Mouse (Mus musculus) MEL (cell line): Measurements from ENCODE around the gene Zfp106. TPM values are rescaled to one million over a fixed set of nuclear protein-coding genes. Genes with fewer than 3 reads are reported as not detected.
"Not testable (repeated sequence)": the region's sequence is repeated elsewhere in the genome, so short reads cannot be mapped to it uniquely, and the experiment has no call there.

ENCODE experiments used
- DNase-seq: peaks from one replicate; pipeline ENCODE4 v3.0.0; 2011; ENCODE audit warnings: low read depth, low spot score
- H3K27ac ChIP-seq: 2 replicates; pipeline ENCODE4 v1.5.1; 2012; ENCODE audit warnings: low read depth, mild to moderate bottlenecking, control low read depth, low read length, moderate library complexity; ENCODE audit not compliant: control insufficient read depth
- H3K27me3 ChIP-seq, 2 experiments: fragments of 150-350 bp in 1 of 2; sonication (generic) in 1 of 2; 2 replicates each; pipeline ENCODE4 v1.6.1; 2012; ENCODE audit warnings: low read length in 2 of 2, mild to moderate bottlenecking in 2 of 2, improper control_type of control experiment in 1 of 2, moderate library complexity in 1 of 2; ENCODE audit not compliant: insufficient read depth in 2 of 2, control insufficient read depth in 1 of 2
- H3K36me3 ChIP-seq, 2 experiments: 2 replicates each; pipeline ENCODE4 v1.6.1; 2012 to 2014; ENCODE audit warnings: low read length in 2 of 2, improper control_type of control experiment in 1 of 2, inconsistent platforms in 1 of 2, mild to moderate bottlenecking in 1 of 2; ENCODE audit not compliant: insufficient read depth in 2 of 2, control insufficient read depth in 1 of 2
- H3K4me1 ChIP-seq, 2 experiments: fragments of 150-350 bp in 1 of 2; sonication (generic) in 1 of 2; 2 replicates each; pipeline ENCODE4 v1.6.1; 2012; ENCODE audit warnings: low read length in 2 of 2, improper control_type of control experiment in 1 of 2, mild to moderate bottlenecking in 1 of 2; ENCODE audit not compliant: insufficient read depth in 2 of 2, control insufficient read depth in 1 of 2
- H3K4me3 ChIP-seq, 2 experiments: fragments of 150-350 bp in 1 of 2; sonication (generic) in 1 of 2; 2 replicates each; pipeline ENCODE4 v1.5.1; 2012; ENCODE audit warnings: low read depth in 2 of 2, low read length in 2 of 2, mild to moderate bottlenecking in 2 of 2, moderate library complexity in 2 of 2, control low read depth in 1 of 2, improper control_type of control experiment in 1 of 2; ENCODE audit not compliant: control insufficient read depth in 1 of 2, insufficient read depth in 1 of 2
- H3K79me2 ChIP-seq: 2 replicates; pipeline ENCODE4 v1.6.1; 2012; ENCODE audit warnings: mild to moderate bottlenecking, low read length, moderate library complexity; ENCODE audit not compliant: control insufficient read depth, poor library complexity, insufficient read depth
- H3K9ac ChIP-seq: 2 replicates; pipeline ENCODE4 v1.6.1; 2012; ENCODE audit warnings: low read depth, mild to moderate bottlenecking, control low read depth, low read length, moderate library complexity; ENCODE audit not compliant: control insufficient read depth, poor library complexity, severe bottlenecking
- H3K9me3 ChIP-seq: fragments of 150-350 bp; sonication (generic); replicated peaks from 2 replicates; pipeline ENCODE4 v1.6.1; 2012; ENCODE audit warnings: mild to moderate bottlenecking, low read length, improper control_type of control experiment, moderate library complexity; ENCODE audit not compliant: insufficient read depth
- CHD1 ChIP-seq: IDR thresholded peaks from 2 replicates; pipeline ENCODE4 v1.6.1; 2012; ENCODE audit warnings: low read depth, mild to moderate bottlenecking, inconsistent platforms, low read length, improper control_type of control experiment
- CTCF ChIP-seq, 3 experiments: IDR thresholded peaks in 2 of 3; conservative IDR thresholded peaks in 1 of 3; 2 replicates each; pipeline ENCODE4 v1.5.1; 2011 to 2012; ENCODE audit warnings: low read length in 3 of 3, low read depth in 2 of 3, mild to moderate bottlenecking in 2 of 3, improper control_type of control experiment in 1 of 3, inconsistent platforms in 1 of 3, mixed read lengths in 1 of 3, moderate library complexity in 1 of 3; ENCODE audit not compliant: control insufficient read depth in 1 of 3, insufficient read depth in 1 of 3, poor library complexity in 1 of 3, severe bottlenecking in 1 of 3
- EP300 ChIP-seq, 2 experiments: IDR thresholded peaks; 2 replicates each; pipeline ENCODE4 v1.6.1; 2011; ENCODE audit warnings: improper control_type of control experiment in 2 of 2, low read length in 2 of 2, low read depth in 1 of 2, mild to moderate bottlenecking in 1 of 2
- ETS1 ChIP-seq: IDR thresholded peaks from 2 replicates; pipeline ENCODE4 v1.6.1; 2012; ENCODE audit warnings: low read depth, mild to moderate bottlenecking, inconsistent platforms, low read length, improper control_type of control experiment, moderate library complexity
- GABPA ChIP-seq: IDR thresholded peaks from 2 replicates; pipeline ENCODE4 v1.6.1; 2012; ENCODE audit warnings: low read depth, mild to moderate bottlenecking, inconsistent platforms, low read length, improper control_type of control experiment, moderate library complexity
- GATA1 ChIP-seq: IDR thresholded peaks from 2 replicates; pipeline ENCODE4 v1.6.1; 2011; ENCODE audit warnings: low read depth, low read length, improper control_type of control experiment
- MAFK ChIP-seq: IDR thresholded peaks from 2 replicates; pipeline ENCODE4 v1.6.1; 2011; ENCODE audit warnings: low read depth, mild to moderate bottlenecking, low read length, improper control_type of control experiment, borderline replicate concordance
- MXI1 ChIP-seq: IDR thresholded peaks from 2 replicates; pipeline ENCODE4 v1.6.1; 2011; ENCODE audit warnings: mild to moderate bottlenecking, low read depth, low read length, improper control_type of control experiment
- MYB ChIP-seq: IDR thresholded peaks from 2 replicates; pipeline ENCODE4 v1.6.1; 2011; ENCODE audit warnings: mild to moderate bottlenecking, low read depth, low read length, improper control_type of control experiment
- MYC ChIP-seq: IDR thresholded peaks from 2 replicates; pipeline ENCODE4 v1.6.1; 2011; ENCODE audit warnings: low read depth, mild to moderate bottlenecking, low read length, improper control_type of control experiment, moderate library complexity
- NRF1 ChIP-seq: IDR thresholded peaks from 2 replicates; pipeline ENCODE4 v1.6.1; 2014; ENCODE audit warnings: low read depth, mild to moderate bottlenecking, inconsistent platforms, low read length, improper control_type of control experiment, moderate library complexity; ENCODE audit not compliant: poor library complexity, insufficient read depth, severe bottlenecking
- POLR2A ChIP-seq, 2 experiments: IDR thresholded peaks; 2 replicates each; pipeline ENCODE4 v1.6.1; 2011 to 2012; ENCODE audit warnings: low read length in 2 of 2, mild to moderate bottlenecking in 2 of 2, control low read depth in 1 of 2, improper control_type of control experiment in 1 of 2, low read depth in 1 of 2, moderate library complexity in 1 of 2; ENCODE audit not compliant: control insufficient read depth in 1 of 2, insufficient read depth in 1 of 2, poor library complexity in 1 of 2
- POLR2AphosphoS5 ChIP-seq: IDR thresholded peaks from 2 replicates; pipeline ENCODE4 v1.6.1; 2012; ENCODE audit warnings: low read depth, borderline replicate concordance, mild to moderate bottlenecking, inconsistent platforms, low read length, moderate library complexity, mixed read lengths
- RCOR1 ChIP-seq: IDR thresholded peaks from 2 replicates; pipeline ENCODE4 v1.6.1; 2012; ENCODE audit warnings: low read depth, mild to moderate bottlenecking, inconsistent platforms, low read length, improper control_type of control experiment
- SIN3A ChIP-seq: IDR thresholded peaks from 2 replicates; pipeline ENCODE4 v1.6.1; 2012; ENCODE audit warnings: low read length, improper control_type of control experiment, inconsistent platforms
- TAL1 ChIP-seq: IDR thresholded peaks from 2 replicates; pipeline ENCODE4 v1.6.1; 2012; ENCODE audit warnings: mild to moderate bottlenecking, inconsistent platforms, low read length, moderate library complexity, mixed read lengths
- TBP ChIP-seq: IDR thresholded peaks from 2 replicates; pipeline ENCODE4 v1.8.0; 2011; ENCODE audit warnings: low read depth, low read length, improper control_type of control experiment
- TCF12 ChIP-seq: IDR thresholded peaks from 2 replicates; pipeline ENCODE4 v1.6.1; 2014; ENCODE audit warnings: low read depth, mild to moderate bottlenecking, inconsistent platforms, low read length, improper control_type of control experiment, moderate library complexity
- ZMIZ1 ChIP-seq: IDR thresholded peaks from 2 replicates; pipeline ENCODE4 v1.6.1; 2012; ENCODE audit warnings: low read depth, mild to moderate bottlenecking, inconsistent platforms, low read length, improper control_type of control experiment, moderate library complexity
- ZNF384 ChIP-seq: IDR thresholded peaks from 2 replicates; pipeline ENCODE4 v1.6.1; 2012; ENCODE audit warnings: low read depth, mild to moderate bottlenecking, inconsistent platforms, low read length, improper control_type of control experiment
- polyA plus RNA-seq, 2 experiments: library from polyadenylated mRNA; stranded (reverse) in 1 of 2; unstranded in 1 of 2; fragments of >175 nt in 1 of 2; fragments of >200 nt in 1 of 2; gene quantifications; 2 replicates each; pipeline versions ENCODE4 v1.2.1 to v1.2.4; 2012; ENCODE audit warnings: low replicate concordance in 2 of 2, low read depth in 1 of 2; ENCODE audit not compliant: insufficient read length in 2 of 2, insufficient read depth in 1 of 2, missing spikeins in 1 of 2
- total RNA-seq: library from RNA; depleted of rRNA; stranded (reverse); fragments of 300-350 nt; gene quantifications from 2 replicates; pipeline ENCODE4 v1.2.3, GENCODE M21; 2012

Zfp106 gene
- total and polyA plus RNA-seq, 3 experiments: 63.9 to 130 (median 80.6) TPM

GRCm38 (mm10) chr2:120564548-120565188, 1.0 kb upstream of the Zfp106 start:
- peaks cover 57% of the 10 kb centered on the region for H3K79me2 ChIP-seq
- TF ChIP-seq ETS1: peak; percentile 17; the same call in 1 of the 2 replicates
- TF ChIP-seq SIN3A: peak; percentile 72
- TF ChIP-seq MYB: peak; percentile 71
- peak; percentile 32; the same call in 1 of the 2 replicates for TF ChIP-seq GATA1
- peak; percentile 88 for TF ChIP-seq TBP
- TF ChIP-seq MYC: 0 out of 2 replicates have a peak, but pooled peaks have one; percentile 38
- 0 out of 2 replicates have a peak, but pooled peaks have one; percentile 29 for TF ChIP-seq MXI1
- peak; percentile 51 to 65 for TF ChIP-seq EP300 (IDR thresholded peaks at IDR 0.05; ENCODE audit: low read depth in 1 of 2, low read length in 2 of 2)
- TF ChIP-seq TCF12: peak; percentile 44; the same call in 1 of the 2 replicates

GRCm38 (mm10) chr2:120562859-120563234, 796 bp downstream of the Zfp106 start:
- H3K4me1 ChIP-seq: peaks cover 14 to 23% of the 10 kb centered on the region in 2 experiments
- H3K4me3 ChIP-seq: peak overlapping the region; percentile 88 to 97
- no peak for TF ChIP-seq NRF1
- TF ChIP-seq GABPA: no peak
- TF ChIP-seq RCOR1: peak; percentile 95
- TF ChIP-seq MAFK: no peak
- TF ChIP-seq ZMIZ1: no peak
- TF ChIP-seq EP300 (IDR thresholded peaks at IDR 0.05; ENCODE audit: low read depth in 1 of 2, low read length in 2 of 2): peak in 1 of 2 experiments; percentile 49; a peak in 1 of 4 replicates
- TF ChIP-seq TAL1: 0 out of 2 replicates have a peak, but pooled peaks have one; percentile 5
- 0 out of 2 replicates have a peak, but pooled peaks have one; percentile 21 for TF ChIP-seq MYB
- TF ChIP-seq POLR2A (IDR thresholded peaks at IDR 0.05; ENCODE audit: control insufficient read depth in 1 of 2, insufficient read depth in 1 of 2, low read depth in 1 of 2, low read length in 2 of 2, poor library complexity in 1 of 2): no peak
- no peak; the same call in 1 of the 2 replicates for TF ChIP-seq CHD1
- TF ChIP-seq TCF12: 0 out of 2 replicates have a peak, but pooled peaks have one; percentile 8
- TF ChIP-seq SIN3A: peak; percentile 30
- peak; percentile 30; the same call in 1 of the 2 replicates for TF ChIP-seq ZNF384
- TF ChIP-seq MXI1: no peak
- no peak for TF ChIP-seq POLR2AphosphoS5
- no peak for TF ChIP-seq CTCF (IDR thresholded peaks at IDR 0.05 in 2 of 3, conservative IDR thresholded peaks at IDR 0.05 in 1 of 3; ENCODE audit: control insufficient read depth in 1 of 3, insufficient read depth in 1 of 3, low read depth in 2 of 3, low read length in 3 of 3, poor library complexity in 1 of 3, severe bottlenecking in 1 of 3)
- H3K36me3 ChIP-seq: peaks cover 2 to 49% of the 10 kb centered on the region in 2 experiments; a peak in 3 of 4 replicates
- H3K79me2 ChIP-seq: peaks cover 49% of the 10 kb centered on the region
- DNase-seq: peak; percentile 71
- H3K27ac ChIP-seq: peak overlapping the region; percentile 67
- no peaks in the 10 kb centered on the region for H3K9me3 ChIP-seq
- peak overlapping the region; percentile 97 for H3K9ac ChIP-seq
- H3K27me3 ChIP-seq: no peaks in the 10 kb centered on the region

More at GRCm38 (mm10) chr2:120564548-120565188, 1.0 kb upstream of the Zfp106 start:
- H3K4me1 ChIP-seq: peaks cover 14 to 26% of the 10 kb centered on the region in 2 experiments
- not testable (repeated sequence) for H3K27me3 ChIP-seq, H3K9me3 ChIP-seq
- peaks cover 2 to 50% of the 10 kb centered on the region in 2 experiments; a peak in 3 of 4 replicates for H3K36me3 ChIP-seq
- peak overlapping the region; percentile 3 to 35; a peak in 1 of 4 replicates for H3K4me3 ChIP-seq
- DNase-seq: peak; percentile 77
- H3K27ac ChIP-seq: peak overlapping the region; percentile 91
- peak overlapping the region; percentile 67 for H3K9ac ChIP-seq
